9 mouse cellular contexts compared by ENCODE assay signal in genomic region chr9:120433747-120434146, GRCm38 (mm10). TPM values are rescaled to one million over a fixed set of nuclear protein-coding genes. Genes with fewer than 3 reads are reported as not detected.
A peak's percentile ranks its signal among the peaks of the same experiment; 100 is the strongest.
DNase-seq lines count a peak whose midpoint lies in the region; ATAC-seq and TF ChIP-seq lines count a peak whose summit lies in the region.
"Had no signal": no experiment of that assay in that cellular context is flagged by ENCODE, and none has a peak within 500 bp of the region (broad histone marks: within the 10 kb centered on the region; RNA-seq: fewer than 3 reads in every experiment).

No protein-coding gene starts in this region.

- intact Hi-C loops in left cerebral cortex, adult 2 months (cut with DNase I), result loop anchor here (1.0 to 5.0 kb wide), 2 partner anchors 63 to 154 kb away; no protein-coding TSS in a partner anchor

- H3K4me3 ChIP-seq in left cerebral cortex, adult 2 months, result no peak overlapping the region
- no peak overlapping the region for H3K4me3 ChIP-seq in cerebellum, adult 2 months (replicated peaks; ENCODE audit: insufficient read depth, low read depth, low read length)
- H3K4me3 ChIP-seq in forebrain, postnatal 0 days (ENCODE audit: low read depth, low read length), result no peak overlapping the region
- H3K4me3 ChIP-seq: myocyte had no signal

- no peaks in the 10 kb centered on the region for H3K9me3 ChIP-seq in forebrain, postnatal 0 days (ENCODE audit: low read length)

- H3K9ac ChIP-seq in forebrain, postnatal 0 days, result no peak overlapping the region

- H3K4me1 ChIP-seq in cerebellum, adult 2 months (ENCODE audit: control insufficient read depth, insufficient read depth, low read length), result no peaks in the 10 kb centered on the region
- H3K4me1 ChIP-seq in forebrain, postnatal 0 days (ENCODE audit: insufficient read depth), result no peaks in the 10 kb centered on the region

- whole genome bisulfite sequencing in cerebellum, adult 2 months, result 35% methylated on average over 8 of the region's 8 CpGs
- 24% methylated on average over 8 of the region's 8 CpGs for WGBS in forebrain, postnatal 0 days

- no peak overlapping the region for H3K4me2 ChIP-seq in forebrain, postnatal 0 days (ENCODE audit: low read depth)

- peak; percentile 37; the same call in 1 of the 2 replicates for ATAC-seq in forebrain, postnatal 0 days
- ATAC-seq in monocyte, adult 5-6 weeks (replicated peaks; ENCODE audit: insufficient number of reproducible peaks, low FRiP score, low TSS enrichment, poor library complexity, severe bottlenecking), result peak; percentile 76

- H3K27me3 ChIP-seq in cerebellum, adult 2 months (ENCODE audit: control insufficient read depth, insufficient read depth, low read length), result no peaks in the 10 kb centered on the region
- no peaks in the 10 kb centered on the region for H3K27me3 ChIP-seq in forebrain, postnatal 0 days (ENCODE audit: insufficient read depth, low read length)
- H3K27me3 ChIP-seq in splenic B cell, adult 2 months (ENCODE audit: control insufficient read depth, insufficient read depth, low read length, poor library complexity, severe bottlenecking), result no peaks in the 10 kb centered on the region

- peak; percentile 57 to 68 for DNase-seq in left cerebral cortex, adult 2 months (ENCODE audit: extremely low spot score in 1 of 2, low spot score in 2 of 2)
- DNase-seq in left cerebral cortex, adult 8-10 months (ENCODE audit: low spot score in 2 of 2), result no peak
- DNase-seq in cerebellum, adult 2 months, result peak; percentile 55 to 61
- peak; percentile 85 for DNase-seq in forebrain, postnatal 0 days
- peak; percentile 90 for DNase-seq in hindlimb bud, embryonic 11.5 days (ENCODE audit: extremely low spot score, low read depth, low spot score)
- peak; percentile 66 for DNase-seq in liver
- peak; percentile 84 for DNase-seq in splenic B cell, adult 2 months (ENCODE audit: low read depth, low spot score)

- TF ChIP-seq POLR2A in cerebellum, adult 2 months (IDR thresholded peaks at IDR 0.05; ENCODE audit: borderline replicate concordance, insufficient read depth, low read length), result no peak

- H3K27ac ChIP-seq in left cerebral cortex, adult 2 months, result no peak overlapping the region
- H3K27ac ChIP-seq in cerebellum, adult 2 months (ENCODE audit: insufficient read depth, low read length), result no peak overlapping the region
- H3K27ac ChIP-seq in forebrain, postnatal 0 days (ENCODE audit: low read depth, low read length), result no peak overlapping the region

- no peak; the same call in none of the 2 replicates for TF ChIP-seq CTCF in left cerebral cortex, adult 2 months (IDR thresholded peaks at IDR 0.05)
- peak; percentile 95 for TF ChIP-seq CTCF in cerebellum, adult 2 months (IDR thresholded peaks at IDR 0.05; ENCODE audit: borderline replicate concordance, insufficient read depth, low read depth, low read length)
- TF ChIP-seq CTCF in forebrain, postnatal 0 days (IDR thresholded peaks at IDR 0.05; ENCODE audit: low read depth), result peak; percentile 98

- H3K36me3 ChIP-seq in forebrain, postnatal 0 days (ENCODE audit: insufficient read depth), result no peaks in the 10 kb centered on the region
- H3K36me3 ChIP-seq in splenic B cell, adult 2 months (ENCODE audit: control insufficient read depth, insufficient read depth, low read length, poor library complexity, severe bottlenecking), result no peaks in the 10 kb centered on the region

RNA-seq across cellular contexts. Expression of gene Eif1b, which starts 58.3 kb away (rescaled TPM):
- total RNA-seq in left cerebral cortex, adult 2 months (2021), result 100 to 1,000 TPM; 159 to 176 TPM
- 100 to 1,000 TPM; 140 to 164 (median 154) TPM for total RNA-seq in left cerebral cortex, adult 8-10 months (2022)
- polyA plus RNA-seq in cerebellum, adult 2 months (2012; rRNA removed), result 156 and 167 TPM in 2 replicates
- total RNA-seq in forebrain, postnatal 0 days (2014; rRNA removed), result 128 and 168 TPM in 2 replicates
- 507 and 639 TPM in 2 replicates for polyA plus RNA-seq in forebrain, postnatal 0 days (2015; fragmentation: Nextera tagmentation; extraction: Ambion mirVana)
- 37.5 to 68.8 TPM (median 67.8 TPM) in 3 replicates for total RNA-seq in monocyte, adult 5-6 weeks (2017)

Comparison
In these comparisons a context has a peak if more than half of its experiments do, and no peak if none do; other contexts are left out.
1. DNase-seq: peak in left cerebral cortex, adult 2 months (2 of 2), cerebellum, adult 2 months (2 of 2), forebrain, postnatal 0 days (single experiment), hindlimb bud, embryonic 11.5 days (single experiment), liver (single experiment) and splenic B cell, adult 2 months (single experiment); none in left cerebral cortex, adult 8-10 months (0 of 2).